Mouse (Mus musculus): ENCODE measurements around the gene Entpd2.

DNA sequence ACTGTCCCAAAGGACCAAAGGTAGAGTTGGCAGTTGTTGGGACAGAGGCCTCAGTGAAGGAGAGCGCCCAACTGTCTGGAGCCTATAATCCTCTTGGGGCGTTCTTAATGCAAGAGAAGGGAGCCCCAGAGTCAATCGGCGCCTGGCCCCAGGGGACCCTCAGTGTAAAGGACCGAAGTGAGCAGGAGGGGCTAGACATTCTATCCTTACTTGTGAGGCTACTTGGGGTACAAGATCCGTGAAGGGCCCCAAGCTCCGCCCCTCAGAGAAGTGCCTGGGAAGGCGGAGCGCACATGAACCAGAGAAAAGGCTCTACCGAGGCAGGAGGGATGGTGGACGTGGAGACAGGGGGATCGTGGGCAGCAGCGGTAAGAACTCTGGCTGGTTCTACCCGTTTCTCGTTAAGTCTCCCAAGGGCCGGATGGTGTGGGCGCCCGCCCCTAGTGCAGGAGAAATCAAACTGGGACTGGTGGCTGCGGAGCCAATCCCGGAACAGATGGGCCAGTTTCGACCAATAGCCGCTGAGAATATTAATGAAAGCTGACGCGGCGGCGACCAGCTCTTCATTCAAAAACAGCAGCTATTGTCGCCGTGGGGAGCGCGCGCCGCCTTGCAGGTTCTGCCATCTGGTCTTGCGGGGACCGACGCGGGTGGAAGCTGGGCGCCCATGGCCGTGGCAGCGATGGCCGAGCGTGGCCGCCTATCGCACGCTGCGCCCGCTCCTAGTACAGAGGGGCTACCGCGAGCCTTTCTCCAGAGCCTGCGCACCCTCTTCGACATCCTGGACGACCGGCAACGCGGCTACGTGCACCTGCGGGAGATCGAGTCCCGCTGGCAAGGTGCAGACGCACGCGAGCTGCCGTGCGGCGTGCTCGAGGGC, 23.7 kb upstream of the Entpd2 start, which contains the start of gene Sapcd2:
- TF ChIP-seq TAL1 (IDR thresholded peaks at IDR 0.05; ENCODE audit: low read length) = no peak
- TF ChIP-seq GATA1 (IDR thresholded peaks at IDR 0.05; ENCODE audit: low read length) = no peak

All from erythroblast, embryonic 14.5 days (primary cell).